Mouse (Mus musculus) gastrocnemius, postnatal 36 days (tissue): ENCODE results near the gene Vmn1r226. TPM values are rescaled to one million over a fixed set of nuclear protein-coding genes. Genes with fewer than 3 reads are reported as not detected.

Source experiments
- DNase-seq, 2 experiments: peaks; one replicate each; pipeline ENCODE4 v3.0.0; 2022
- intact Hi-C: fragments of 180-260 bp; cut with DNase I; formaldehyde crosslinking; loops from one replicate; pipeline ENCODE4 v1.15.1; 2025
- long read RNA-seq, 2 experiments: library from polyadenylated mRNA; stranded (forward); transcript quantifications; one replicate each; pipeline ENCODE4 v2.0.0; 2021
- total RNA-seq, 2 experiments: library from RNA; stranded (reverse); gene quantifications; 2 replicates each; pipeline ENCODE4 v1.2.3; 2021

The Vmn1r226 gene
- total RNA-seq, result not detected
- long read RNA-seq, experiment 1, result 0 reads
- long read RNA-seq, experiment 2, result 0 reads

DNA sequence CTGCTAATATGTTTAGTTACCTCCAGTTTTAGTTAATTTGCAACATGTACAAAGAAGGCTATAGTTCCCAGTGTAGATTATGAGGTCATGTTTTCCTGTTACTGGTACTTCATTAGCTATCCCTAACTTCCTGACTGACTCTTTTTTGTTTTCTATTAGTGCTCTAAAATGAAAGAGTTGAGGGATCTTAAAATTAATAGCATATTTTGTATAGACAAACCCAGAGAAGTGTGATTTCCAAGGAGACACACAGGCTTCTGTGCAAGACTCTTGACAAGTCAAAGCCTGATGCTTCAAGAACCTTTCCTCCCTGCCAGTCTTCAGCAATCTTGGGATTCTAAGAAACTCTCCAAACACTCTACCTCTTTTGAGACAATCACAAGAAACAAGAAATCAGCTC is at the start of gene Vmn1r226:
Vmn1r226 (plus strand) TSS at position 301 of the 400 bp plus-strand sequence.
- intact Hi-C loops, result no loop called here
- DNase-seq, result no peak

- intact Hi-C loops, result no loop called here
- DNase-seq, result no peak
Observed at GRCm38 (mm10) chr17:20729543-20729942, 46.9 kb downstream of the Vmn1r226 start, which contains the start of gene Vmn1r227. Gene Vmn1r227 (plus strand): TSS chr17:20729843.

Other genes with a start within 250 kb of the Vmn1r226 start
- not detected for gene Vmn2r108, start 201.5 kb upstream of the Vmn1r226 start, total RNA-seq
- gene Vmn1r225, start 184.7 kb upstream of the Vmn1r226 start, total RNA-seq, result not detected
- gene Vmn2r109, start 118.1 kb upstream of the Vmn1r226 start, total RNA-seq, result not detected
- not detected for gene Vmn2r110, start 86.4 kb upstream of the Vmn1r226 start, total RNA-seq
- gene Fpr-rs3, start 58.0 kb upstream of the Vmn1r226 start, total RNA-seq, result not detected
- gene Vmn1r227, start 47.0 kb downstream of the Vmn1r226 start, total RNA-seq, result not detected
- gene Vmn1r228, start 103.3 kb downstream of the Vmn1r226 start, total RNA-seq, result not detected
- not detected for gene Vmn1r229, start 128.7 kb downstream of the Vmn1r226 start, total RNA-seq
- gene Vmn1r230, start 157.6 kb downstream of the Vmn1r226 start, total RNA-seq, result not detected
- not detected for gene Vmn1r231, start 222.2 kb downstream of the Vmn1r226 start, total RNA-seq
- not detected for gene Vmn1r232, start 236.9 kb downstream of the Vmn1r226 start, total RNA-seq